Mouse (Mus musculus) lung, postnatal 0 days (tissue): ENCODE results near the gene Timm17a. TPM values are rescaled to one million over a fixed set of nuclear protein-coding genes. Genes with fewer than 3 reads are reported as not detected.

Source experiments
- ATAC-seq: fragments of 200-750 bp; cut with Nextera tagmentation; 2 replicates; pipeline ENCODE4 v1.8.0; 2017; ENCODE audit warnings: moderate library complexity
- DNase-seq: peaks from one replicate; pipeline ENCODE4 v3.0.0-alpha.2; 2016; ENCODE audit warnings: low spot score
- H3K27ac ChIP-seq: fragments of 300-500 bp; sonication (generic); 2 replicates; pipeline ENCODE4 v1.5.1; 2014; ENCODE audit warnings: antibody characterized with exemption, mild to moderate bottlenecking, low read length, mixed read lengths
- H3K27me3 ChIP-seq: fragments of 300-500 bp; sonication (generic); replicated peaks from 2 replicates; pipeline ENCODE4 v1.6.1; 2014; ENCODE audit warnings: low read length, mixed read lengths; ENCODE audit not compliant: insufficient read depth
- H3K36me3 ChIP-seq: fragments of 300-500 bp; sonication (generic); 2 replicates; pipeline ENCODE4 v1.6.1; 2014; ENCODE audit warnings: low read length, mixed read lengths; ENCODE audit not compliant: insufficient read depth
- H3K4me1 ChIP-seq: fragments of 300-500 bp; sonication (generic); 2 replicates; pipeline ENCODE4 v1.6.1; 2014; ENCODE audit warnings: antibody characterized with exemption, low read depth, low read length, mixed read lengths; ENCODE audit not compliant: insufficient read depth
- H3K4me2 ChIP-seq: fragments of 300-500 bp; sonication (generic); replicated peaks from 2 replicates; pipeline ENCODE4 v1.6.1; 2014; ENCODE audit warnings: low read depth, mild to moderate bottlenecking, low read length, moderate library complexity, mixed read lengths
- H3K4me3 ChIP-seq: fragments of 300-500 bp; sonication (generic); 2 replicates; pipeline ENCODE4 v1.5.1; 2014; ENCODE audit warnings: low read depth, low read length
- H3K9ac ChIP-seq: fragments of 300-500 bp; sonication (generic); replicated peaks from 2 replicates; pipeline ENCODE4 v1.6.1; 2014; ENCODE audit warnings: low read depth, mild to moderate bottlenecking
- H3K9me3 ChIP-seq: fragments of 300-500 bp; sonication (generic); 2 replicates; pipeline ENCODE4 v1.6.1; 2016; ENCODE audit warnings: low read length, mixed read lengths
- CTCF ChIP-seq: IDR thresholded peaks from 2 replicates; pipeline ENCODE4 v1.5.1; 2016; ENCODE audit warnings: antibody characterized with exemption, mild to moderate bottlenecking
- EP300 ChIP-seq: IDR thresholded peaks from 2 replicates; pipeline ENCODE4 v1.6.1; 2016; ENCODE audit warnings: antibody characterized with exemption, mild to moderate bottlenecking, control low read depth
- WGBS: fragments of 180-500 bp; shearing (Covaris S2); extraction: QIAGEN DNeasy Blood & Tissue Kit; methylation state at CpG from one replicate; pipeline ENCODE4 v1.1.7; 2014; 5-methylcytosine and 5-hydroxymethylcytosine counted together
- polyA plus RNA-seq: library from polyadenylated mRNA; unstranded; fragments of >200 nt; fragmentation: Nextera tagmentation; extraction: Ambion mirVana; gene quantifications from 2 replicates; pipeline ENCODE4 v1.2.1, GENCODE M21; 2015

Timm17a gene
- polyA plus RNA-seq, 1 experiment from 2014 or later = 186 TPM

- H3K27ac ChIP-seq = peak overlapping the region; percentile 74
- ATAC-seq = no peak
- 48% methylated on average over 3 of the region's 3 CpGs for WGBS
- no peaks in the 10 kb centered on the region for H3K9me3 ChIP-seq
- no peak for DNase-seq
- no peaks in the 10 kb centered on the region for H3K4me1 ChIP-seq
- TF ChIP-seq CTCF = no peak
- TF ChIP-seq EP300 = no peak
- no peak overlapping the region for H3K9ac ChIP-seq
- no peak overlapping the region for H3K4me2 ChIP-seq
- no peaks in the 10 kb centered on the region for H3K36me3 ChIP-seq
- no peaks in the 10 kb centered on the region for H3K27me3 ChIP-seq
- no peak overlapping the region for H3K4me3 ChIP-seq
Measured at GRCm38 (mm10) chr1:135346891-135347290, 33.3 kb upstream of the Timm17a start.

GRCm38 (mm10) chr1:135344026-135344425 is 30.4 kb upstream of the Timm17a start:
- H3K9ac ChIP-seq = no peak overlapping the region
- WGBS = 61% methylated on average over 4 of the region's 4 CpGs
- ATAC-seq (no peak), DNase-seq (no peak)
- H3K9me3 ChIP-seq = no peaks in the 10 kb centered on the region
- TF ChIP-seq EP300 (no peak), CTCF (no peak)
- no peak overlapping the region for H3K4me3 ChIP-seq
- H3K4me2 ChIP-seq = no peak overlapping the region
- no peak overlapping the region for H3K27ac ChIP-seq
- H3K4me1 ChIP-seq = no peaks in the 10 kb centered on the region
- no peaks in the 10 kb centered on the region for H3K27me3 ChIP-seq
- no peaks in the 10 kb centered on the region for H3K36me3 ChIP-seq

GRCm38 (mm10) chr1:135341947-135342346 is 28.4 kb upstream of the Timm17a start:
- Histone ChIP-seq H3K27ac (no peak overlapping the region), H3K4me2 (no peak overlapping the region), H3K36me3 (no peaks in the 10 kb centered on the region), H3K27me3 (no peaks in the 10 kb centered on the region), H3K4me1 (no peaks in the 10 kb centered on the region), H3K9ac (no peak overlapping the region), H3K9me3 (no peaks in the 10 kb centered on the region), H3K4me3 (no peak overlapping the region)
- no peak for ATAC-seq
- no peak for DNase-seq
- 56% methylated on average over 8 of the region's 8 CpGs for WGBS
- TF ChIP-seq EP300 = no peak
- TF ChIP-seq CTCF = no peak

DNA sequence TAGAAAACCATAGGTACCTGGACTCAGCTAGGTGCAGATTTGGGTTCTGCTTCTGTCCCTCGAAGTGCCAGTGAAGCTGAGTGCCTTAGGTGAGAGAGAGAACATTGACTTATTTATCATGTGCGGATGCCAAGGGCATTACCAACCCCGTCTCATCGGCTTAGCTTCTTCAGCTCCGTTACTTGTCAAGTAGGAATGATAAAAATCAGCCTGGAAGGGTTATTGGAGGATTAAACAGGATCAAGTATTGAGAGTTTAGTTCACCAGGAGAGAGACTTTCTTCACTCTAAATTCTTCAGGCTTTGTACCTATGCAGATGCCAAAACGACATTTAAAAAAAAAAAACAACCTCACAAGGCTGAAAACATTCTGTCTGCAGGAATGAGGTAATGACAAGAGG is 17.0 kb upstream of the Timm17a start:
- Histone ChIP-seq H3K27me3 (no peaks in the 10 kb centered on the region), H3K9me3 (no peaks in the 10 kb centered on the region), H3K9ac (no peak overlapping the region), H3K36me3 (no peaks in the 10 kb centered on the region), H3K27ac (no peak overlapping the region), H3K4me3 (no peak overlapping the region), H3K4me1 (no peaks in the 10 kb centered on the region), H3K4me2 (no peak overlapping the region)
- no peak for TF ChIP-seq CTCF
- no peak for TF ChIP-seq EP300
- 70% methylated on average over 6 of the region's 6 CpGs for WGBS
- no peak for ATAC-seq
- no peak for DNase-seq

- no peak overlapping the region for H3K4me2 ChIP-seq
- H3K36me3 ChIP-seq = no peaks in the 10 kb centered on the region
- 0 out of 2 replicates have a peak, but pooled peaks cover 4% of the 10 kb centered on the region for H3K4me1 ChIP-seq
- DNase-seq (no peak), ATAC-seq (no peak)
- WGBS = 68% methylated on average over 5 of the region's 5 CpGs
- H3K9me3 ChIP-seq = no peaks in the 10 kb centered on the region
- no peak for TF ChIP-seq CTCF
- no peak overlapping the region for H3K4me3 ChIP-seq
- H3K9ac ChIP-seq = no peak overlapping the region
- H3K27ac ChIP-seq = no peak overlapping the region
- no peaks in the 10 kb centered on the region for H3K27me3 ChIP-seq
Measured at GRCm38 (mm10) chr1:135328368-135328767, 14.8 kb upstream of the Timm17a start.

DNA sequence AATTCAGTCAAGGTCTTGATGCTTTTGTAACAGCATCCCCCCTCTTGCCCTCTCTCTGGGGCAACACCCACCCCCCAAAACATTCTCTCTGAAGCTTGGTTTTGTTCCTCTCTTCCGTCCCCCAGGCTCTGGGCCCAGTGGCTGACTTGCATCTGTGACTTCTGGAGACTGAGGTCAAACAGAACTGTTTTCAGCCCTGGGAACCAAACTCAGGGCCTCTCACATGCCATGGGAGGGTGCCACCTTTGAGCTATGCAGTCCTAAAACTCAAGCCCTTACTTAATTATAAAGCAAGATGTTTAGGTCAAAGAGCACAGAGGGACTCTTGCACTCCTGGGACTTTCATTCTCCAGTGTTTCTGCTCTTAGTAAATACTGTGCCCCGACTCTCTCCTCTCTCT is 12.4 kb upstream of the Timm17a start:
- 0 out of 2 replicates have a peak, but pooled peaks cover 4% of the 10 kb centered on the region for H3K4me1 ChIP-seq
- H3K9ac ChIP-seq = no peak overlapping the region
- H3K27me3 ChIP-seq = no peaks in the 10 kb centered on the region
- H3K4me2 ChIP-seq = peak overlapping the region; percentile 25; the same call in 1 of the 2 replicates
- WGBS = 61% methylated on average over 2 of the region's 2 CpGs
- TF ChIP-seq EP300 (no peak), CTCF (no peak)
- no peak overlapping the region for H3K4me3 ChIP-seq
- no peaks in the 10 kb centered on the region for H3K9me3 ChIP-seq
- no peaks in the 10 kb centered on the region for H3K36me3 ChIP-seq
- no peak for DNase-seq
- no peak for ATAC-seq
- H3K27ac ChIP-seq = no peak overlapping the region

DNA sequence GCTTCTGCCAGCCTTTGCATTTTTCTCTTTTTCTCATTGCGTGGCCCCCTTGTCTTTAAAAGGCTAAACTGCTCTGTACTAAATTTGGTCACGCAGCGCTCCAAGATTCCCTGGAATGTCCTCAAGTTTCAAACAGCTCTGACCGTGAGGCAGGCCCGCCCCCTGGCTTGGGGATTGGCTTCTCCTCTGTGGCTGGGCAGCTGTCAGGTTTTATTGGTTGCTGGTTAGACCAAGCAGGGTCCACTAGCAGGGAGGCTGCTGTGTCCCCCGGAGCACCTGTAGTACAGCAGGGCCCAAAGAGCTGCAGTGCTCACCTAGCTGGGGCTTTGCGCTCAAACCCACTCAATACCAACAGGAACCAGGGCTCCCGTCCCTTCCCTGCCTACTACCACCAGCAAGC is 11.0 kb upstream of the Timm17a start, which contains the start of gene Lmod1:
Gene Lmod1, plus strand, starts transcription at position 237 of the 400 bp plus-strand sequence.
- Histone ChIP-seq H3K4me3 (no peak within 1 kb of the TSS), H3K36me3 (no peaks in the 10 kb centered on the region), H3K27ac (no peak within 1 kb of the TSS), H3K27me3 (no peaks in the 10 kb centered on the region), H3K4me2 (peak within 1 kb of the TSS; percentile 37), H3K9ac (no peak within 1 kb of the TSS), H3K9me3 (no peaks in the 10 kb centered on the region), H3K4me1 (0 out of 2 replicates have a peak, but pooled peaks cover 4% of the 10 kb centered on the region)
- TF ChIP-seq EP300 (no peak), CTCF (peak; percentile 35)
- peak; percentile 88 for DNase-seq
- 9% methylated on average over 8 of the region's 8 CpGs for WGBS
- peak; percentile 91 for ATAC-seq
